Comparison of ENCODE assay signal across 8 mouse cellular contexts in the genomic region with DNA sequence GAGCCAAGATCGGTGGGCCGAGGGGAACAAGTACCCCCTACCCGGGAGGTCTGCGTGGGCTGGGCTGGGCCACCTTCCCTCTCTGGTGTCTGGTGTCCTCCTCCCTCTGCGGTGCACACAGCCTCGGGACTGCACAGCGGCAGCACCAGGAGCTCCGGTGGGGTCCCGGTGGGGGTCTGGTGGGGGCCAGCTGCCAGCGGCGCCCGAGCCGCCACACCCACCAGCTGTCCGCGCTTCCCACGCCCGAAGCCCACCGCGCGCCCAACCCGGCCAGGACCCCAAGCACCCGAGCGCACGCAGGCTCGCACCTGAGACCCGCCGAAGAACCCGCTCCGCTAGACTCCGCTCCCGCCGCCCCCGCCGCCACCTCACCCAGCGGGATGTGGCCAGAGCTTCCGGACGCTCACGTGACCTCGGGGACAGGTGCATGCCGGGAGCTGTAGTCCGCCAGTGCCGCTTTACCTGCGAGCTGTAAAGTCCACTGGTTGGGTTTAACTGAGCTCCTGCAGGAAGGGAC. TPM values are rescaled to one million over a fixed set of nuclear protein-coding genes. Genes with fewer than 3 reads are reported as not detected.
A peak's percentile ranks its signal among the peaks of the same experiment; 100 is the strongest.
DNase-seq lines count a peak whose midpoint lies in the region; ATAC-seq lines count a peak whose summit lies in the region.

Gene Slc37a3 (minus strand): TSS at position 365 of the 517 bp plus-strand sequence.

- no peaks in the 10 kb centered on the region for H3K36me3 ChIP-seq in hindbrain, embryonic 11.5 days (ENCODE audit: control insufficient read depth, insufficient read depth, low read length)
- H3K36me3 ChIP-seq in lung, embryonic 16.5 days (ENCODE audit: control insufficient read depth, insufficient read depth, low read length) = 0 out of 2 replicates have a peak, but pooled peaks cover 4% of the 10 kb centered on the region

- under 1% methylated on average over 41 of the region's 43 CpGs for WGBS in hindbrain, embryonic 11.5 days
- under 1% methylated on average over 43 of the region's 43 CpGs for WGBS in lung, embryonic 16.5 days

- H3K4me3 ChIP-seq in hindbrain, embryonic 11.5 days (ENCODE audit: low read depth, low read length) = peak within 1 kb of the TSS; percentile 68
- H3K4me3 ChIP-seq in lung, embryonic 16.5 days (ENCODE audit: low read length) = peak within 1 kb of the TSS; percentile 90

- H3K9me3 ChIP-seq in hindbrain, embryonic 11.5 days (ENCODE audit: control insufficient read depth, low read length) = no peaks in the 10 kb centered on the region; the same call in 1 of the 2 replicates
- no peaks in the 10 kb centered on the region for H3K9me3 ChIP-seq in lung, embryonic 16.5 days (ENCODE audit: control insufficient read depth, low read length)

- no peaks in the 10 kb centered on the region for H3K4me1 ChIP-seq in hindbrain, embryonic 11.5 days (replicated peaks; ENCODE audit: control insufficient read depth, insufficient read depth, low read length)
- peaks cover 16% of the 10 kb centered on the region for H3K4me1 ChIP-seq in lung, embryonic 16.5 days (replicated peaks; ENCODE audit: control insufficient read depth, insufficient read depth, low read length)

- peak within 1 kb of the TSS; percentile 66 for H3K4me2 ChIP-seq in hindbrain, embryonic 11.5 days (replicated peaks; ENCODE audit: low read depth, low read length)
- peak within 1 kb of the TSS; percentile 61 for H3K4me2 ChIP-seq in lung, embryonic 16.5 days (ENCODE audit: low read depth, low read length)

- ATAC-seq in hindbrain, embryonic 11.5 days (ENCODE audit: low FRiP score) = peak; percentile 93
- ATAC-seq in lung, embryonic 16.5 days (ENCODE audit: low read depth) = peak; percentile 92

- peak within 1 kb of the TSS; percentile 77 for H3K9ac ChIP-seq in hindbrain, embryonic 11.5 days (ENCODE audit: low read depth, low read length)
- H3K9ac ChIP-seq in lung, embryonic 16.5 days (ENCODE audit: low read length) = peak within 1 kb of the TSS; percentile 92

- H3K27me3 ChIP-seq in hindbrain, embryonic 11.5 days (ENCODE audit: control insufficient read depth, insufficient read depth, low read length) = no peaks in the 10 kb centered on the region
- no peaks in the 10 kb centered on the region for H3K27me3 ChIP-seq in lung, embryonic 16.5 days (ENCODE audit: control insufficient read depth, insufficient read depth, low read depth, low read length)

- H3K27ac ChIP-seq in hindbrain, embryonic 11.5 days (ENCODE audit: low read depth, low read length) = peak within 1 kb of the TSS; percentile 42; the same call in 1 of the 2 replicates
- H3K27ac ChIP-seq in lung, embryonic 16.5 days (ENCODE audit: low read length) = 0 out of 2 replicates have a peak within 1 kb of the TSS, but pooled peaks have one; percentile 16

- DNase-seq in Muller cell, postnatal 12 days (ENCODE audit: inconsistent ontology term) = peak; percentile 81
- peak; percentile 88 for DNase-seq in cerebellum, adult 9-10 months
- DNase-seq in frontal cortex, adult 2 months (ENCODE audit: extremely low spot score in 1 of 2, low spot score in 1 of 2) = peak; percentile 73 to 91
- peak; percentile 90 for DNase-seq in hindbrain, embryonic 11.5 days (ENCODE audit: low spot score)
- peak; percentile 89 for DNase-seq in layer of hippocampus, adult 9-11 months
- DNase-seq in ovary, postnatal 10 days (ENCODE audit: low spot score) = peak; percentile 69
- DNase-seq in thymus, postnatal 0 days (ENCODE audit: low spot score) = peak; percentile 88

RNA-seq across cellular contexts. Expression of gene Slc37a3, which starts in this region (rescaled TPM):
- polyA plus RNA-seq in frontal cortex, adult 2 months (2012; rRNA removed) = 30.6 and 34.8 TPM in 2 replicates
- polyA plus RNA-seq in hindbrain, embryonic 11.5 days (2014; fragmentation: Nextera tagmentation; extraction: Ambion mirVana) = 47.0 and 50.3 TPM in 2 replicates
- 37.6 and 40.4 TPM in 2 replicates for polyA plus RNA-seq in lung, embryonic 16.5 days (2015; fragmentation: Nextera tagmentation; extraction: Ambion mirVana)
- 26.4 and 32.1 TPM in 2 replicates for polyA plus RNA-seq in thymus, postnatal 0 days (2015; fragmentation: Nextera tagmentation; extraction: Ambion mirVana)

Comparison
In these comparisons a context has a peak if more than half of its experiments do, and no peak if none do; other contexts are left out.
1. Peak in every context shown above with its lines: DNase-seq, ATAC-seq, H3K4me3 ChIP-seq and H3K27ac ChIP-seq.